In the genomic region with DNA sequence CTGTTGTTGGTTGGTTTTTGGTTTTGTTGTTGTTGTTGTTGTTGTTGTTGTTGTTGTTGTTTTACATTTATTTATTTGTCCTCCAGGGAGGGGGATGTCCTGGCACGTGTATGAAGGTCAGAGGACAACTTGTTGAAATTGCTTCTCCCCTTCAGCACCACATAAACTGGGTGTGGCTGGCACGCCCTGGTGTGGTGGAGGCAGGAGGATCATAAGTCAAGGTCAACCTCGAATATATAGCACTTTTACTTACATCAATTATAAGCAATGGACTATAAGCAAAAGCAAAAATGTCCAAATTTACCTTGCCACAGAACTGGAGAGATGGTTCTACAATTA, we compare ENCODE assay signal across 9 mouse cellular contexts. TPM values are rescaled to one million over a fixed set of nuclear protein-coding genes. Genes with fewer than 3 reads are reported as not detected.
DNase-seq lines count a peak whose midpoint lies in the region; ATAC-seq and TF ChIP-seq lines count a peak whose summit lies in the region.
"Had no signal": no experiment of that assay in that cellular context is flagged by ENCODE, and none has a peak within 500 bp of the region (broad histone marks: within the 10 kb centered on the region; RNA-seq: fewer than 3 reads in every experiment).

No protein-coding gene starts in this region.

- no peak overlapping the region for H3K9ac ChIP-seq in kidney, embryonic 14.5 days (ENCODE audit: low read depth, low read length)
- H3K9ac ChIP-seq in embryonic facial prominence, embryonic 12.5 days: no peak overlapping the region
- H3K9ac ChIP-seq in intestine, postnatal 0 days (ENCODE audit: low read depth, low read length): no peak overlapping the region
- H3K9ac ChIP-seq in neural tube, embryonic 12.5 days: no peak overlapping the region

- no peaks in the 10 kb centered on the region for H3K27me3 ChIP-seq in kidney, embryonic 14.5 days (ENCODE audit: control insufficient read depth, insufficient read depth, low read length)
- H3K27me3 ChIP-seq in embryonic facial prominence, embryonic 12.5 days: no peaks in the 10 kb centered on the region
- H3K27me3 ChIP-seq in intestine, postnatal 0 days (replicated peaks; ENCODE audit: control insufficient read depth, insufficient read depth, low read length): no peaks in the 10 kb centered on the region
- no peaks in the 10 kb centered on the region for H3K27me3 ChIP-seq in neural tube, embryonic 12.5 days (replicated peaks)

- no peak for ATAC-seq in kidney, embryonic 14.5 days (ENCODE audit: low FRiP score, low TSS enrichment)
- ATAC-seq in embryonic facial prominence, embryonic 12.5 days (ENCODE audit: insufficient number of reproducible peaks, insufficient read depth, low FRiP score, low TSS enrichment): no peak
- ATAC-seq in intestine, postnatal 0 days: no peak
- ATAC-seq in neural tube, embryonic 12.5 days (ENCODE audit: low FRiP score, low read depth): no peak

- H3K27ac ChIP-seq in kidney, embryonic 14.5 days (ENCODE audit: low read depth, low read length): no peak overlapping the region
- H3K27ac ChIP-seq in embryonic facial prominence, embryonic 12.5 days: no peak overlapping the region
- no peak overlapping the region for H3K27ac ChIP-seq in intestine, postnatal 0 days (ENCODE audit: low read depth, low read length)
- H3K27ac ChIP-seq in neural tube, embryonic 12.5 days: no peak overlapping the region

- no peak for DNase-seq in kidney, adult 8-10 months
- no peak for DNase-seq in urinary bladder, postnatal 4 days (ENCODE audit: low spot score in 2 of 2)
- no peak for DNase-seq in Muller cell, postnatal 12 days (ENCODE audit: inconsistent ontology term)
- DNase-seq in adrenal gland, postnatal 25 days: no peak

- WGBS in kidney, embryonic 14.5 days: 78% methylated on average over 3 of the region's 3 CpGs
- WGBS in embryonic facial prominence, embryonic 12.5 days: 72% methylated on average over 3 of the region's 3 CpGs
- WGBS in intestine, postnatal 0 days: 48% methylated on average over 3 of the region's 3 CpGs
- 79% methylated on average over 3 of the region's 3 CpGs for WGBS in neural tube, embryonic 12.5 days

- no peaks in the 10 kb centered on the region for H3K9me3 ChIP-seq in kidney, embryonic 14.5 days (ENCODE audit: control insufficient read depth, low read length)
- H3K9me3 ChIP-seq in embryonic facial prominence, embryonic 12.5 days: no peaks in the 10 kb centered on the region
- no peaks in the 10 kb centered on the region for H3K9me3 ChIP-seq in intestine, postnatal 0 days (ENCODE audit: control insufficient read depth)
- H3K9me3 ChIP-seq in neural tube, embryonic 12.5 days: 0 out of 2 replicates have a peak, but pooled peaks cover 4% of the 10 kb centered on the region

- H3K4me3 ChIP-seq in kidney, embryonic 14.5 days (ENCODE audit: low read length): peak overlapping the region; percentile 74; the same call in 1 of the 2 replicates
- peak overlapping the region; percentile 71 for H3K4me3 ChIP-seq in embryonic facial prominence, embryonic 12.5 days
- no peak overlapping the region for H3K4me3 ChIP-seq in intestine, postnatal 0 days (ENCODE audit: low read depth, low read length)
- H3K4me3 ChIP-seq in neural tube, embryonic 12.5 days: peak overlapping the region; percentile 91

- no peak for TF ChIP-seq CTCF in intestine, postnatal 0 days (IDR thresholded peaks at IDR 0.05; ENCODE audit: low read depth)

- peaks cover 24% of the 10 kb centered on the region for H3K36me3 ChIP-seq in kidney, embryonic 14.5 days (ENCODE audit: control insufficient read depth, insufficient read depth, low read length)
- H3K36me3 ChIP-seq in embryonic facial prominence, embryonic 12.5 days: peaks cover 18% of the 10 kb centered on the region
- H3K36me3 ChIP-seq in intestine, postnatal 0 days (ENCODE audit: control insufficient read depth, insufficient read depth): peaks cover 16% of the 10 kb centered on the region
- peaks cover 22% of the 10 kb centered on the region for H3K36me3 ChIP-seq in neural tube, embryonic 12.5 days

- H3K4me2 ChIP-seq in kidney, embryonic 14.5 days (replicated peaks; ENCODE audit: low read depth, low read length): peak overlapping the region; percentile 34; the same call in 1 of the 2 replicates
- peak overlapping the region; percentile 52 for H3K4me2 ChIP-seq in embryonic facial prominence, embryonic 12.5 days (replicated peaks)
- H3K4me2 ChIP-seq in intestine, postnatal 0 days (replicated peaks; ENCODE audit: low read depth): peak overlapping the region; percentile 60
- H3K4me2 ChIP-seq in neural tube, embryonic 12.5 days (replicated peaks): peak overlapping the region; percentile 60

- no peaks in the 10 kb centered on the region for H3K4me1 ChIP-seq in kidney, embryonic 14.5 days (ENCODE audit: control insufficient read depth, insufficient read depth, low read length)
- H3K4me1 ChIP-seq in embryonic facial prominence, embryonic 12.5 days: no peaks in the 10 kb centered on the region; the same call in 1 of the 2 replicates
- H3K4me1 ChIP-seq in intestine, postnatal 0 days (replicated peaks; ENCODE audit: control insufficient read depth, insufficient read depth, low read length): no peaks in the 10 kb centered on the region
- H3K4me1 ChIP-seq in neural tube, embryonic 12.5 days: no peaks in the 10 kb centered on the region

RNA-seq across cellular contexts. Expression of a gene that starts 0.6 kb away (rescaled TPM):
- polyA plus RNA-seq in kidney, embryonic 14.5 days (2014; fragmentation: Nextera tagmentation; extraction: Ambion mirVana): 85.2 and 97.1 TPM in 2 replicates
- polyA plus RNA-seq in embryonic facial prominence, embryonic 12.5 days (2016; fragmentation: Nextera tagmentation; extraction: Ambion mirVana): 95.2 and 96.2 TPM in 2 replicates
- polyA plus RNA-seq in intestine, postnatal 0 days (2015; fragmentation: Nextera tagmentation; extraction: Ambion mirVana): 58.1 and 59.9 TPM in 2 replicates
- 105 and 120 TPM in 2 replicates for polyA plus RNA-seq in neural tube, embryonic 12.5 days (2016; fragmentation: Nextera tagmentation; extraction: Ambion mirVana)
- 61.5 and 66.8 TPM in 2 replicates for total RNA-seq in adrenal gland, postnatal 25 days (2021)

RNA-seq across cellular contexts. Expression of a gene that starts 11.2 kb away (rescaled TPM):
- 6.5 and 8.2 TPM in 2 replicates for polyA plus RNA-seq in kidney, embryonic 14.5 days (2014; fragmentation: Nextera tagmentation; extraction: Ambion mirVana)
- not detected in 2 replicates for polyA plus RNA-seq in embryonic facial prominence, embryonic 12.5 days (2016; fragmentation: Nextera tagmentation; extraction: Ambion mirVana)
- polyA plus RNA-seq in intestine, postnatal 0 days (2015; fragmentation: Nextera tagmentation; extraction: Ambion mirVana): not detected in 2 replicates
- 0.32 TPM in 1 of 2 replicates, not detected in the other for polyA plus RNA-seq in neural tube, embryonic 12.5 days (2016; fragmentation: Nextera tagmentation; extraction: Ambion mirVana)
- total RNA-seq in adrenal gland, postnatal 25 days (2021): not detected in 2 replicates
- polyA plus RNA-seq: lung, adult 2 months had no signal
